Mouse (Mus musculus): ENCODE results near the gene Abhd18. TPM values are rescaled to one million over a fixed set of nuclear protein-coding genes. Genes with fewer than 3 reads are reported as not detected.
"Not testable (repeated sequence)": the region's sequence is repeated elsewhere in the genome, so short reads cannot be mapped to it uniquely, and the experiment has no call there.

Abhd18 gene
- polyA plus RNA-seq (2015; fragmentation: Nextera tagmentation; extraction: Ambion mirVana): 15.9 and 17.5 TPM in 2 replicates

DNA sequence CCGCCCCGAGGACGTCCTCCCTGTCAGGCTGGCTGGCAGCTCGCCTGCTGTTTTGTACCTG is at the start of gene Abhd18:
Gene Abhd18, plus strand, starts transcription at position 14 of the 61 bp plus-strand sequence.
- H3K27me3 ChIP-seq (ENCODE audit: control insufficient read depth, insufficient read depth, low read depth, low read length); ATAC-seq; H3K9me3 ChIP-seq (replicated peaks; ENCODE audit: control insufficient read depth, low read length, poor library complexity, severe bottlenecking); H3K36me3 ChIP-seq (ENCODE audit: control insufficient read depth, insufficient read depth, low read length); H3K4me1 ChIP-seq (ENCODE audit: control insufficient read depth, insufficient read depth, low read length): not testable (repeated sequence)
- Histone ChIP-seq H3K4me2 (ENCODE audit: low read length) (peak within 1 kb of the TSS; percentile 63), H3K27ac (ENCODE audit: low read length) (peak within 1 kb of the TSS; percentile 85), H3K4me3 (ENCODE audit: low read depth, low read length) (peak within 1 kb of the TSS; percentile 56), H3K9ac (ENCODE audit: low read depth, low read length) (peak within 1 kb of the TSS; percentile 69)
- no CpG with 5 or more reads among the region's 4 CpGs for WGBS

DNA sequence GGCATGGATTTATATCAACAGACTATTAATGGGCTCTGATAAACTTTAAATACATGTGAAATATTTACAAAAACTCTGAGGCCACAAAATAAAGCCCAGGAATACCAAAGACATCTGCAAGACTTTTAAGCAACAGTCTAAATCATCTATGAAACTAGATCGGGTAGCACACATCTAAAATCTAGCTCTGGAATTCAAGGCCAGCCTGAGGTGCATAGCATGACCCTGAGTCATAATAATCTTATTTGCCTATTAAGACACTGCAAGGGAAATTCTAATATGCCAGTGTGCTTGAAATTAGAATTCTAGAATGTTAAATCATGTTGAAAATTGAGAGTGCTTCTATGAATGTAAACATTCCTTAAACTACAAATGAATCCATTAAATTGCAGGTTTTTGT is 48.7 kb upstream of the Abhd18 start:
- no peak overlapping the region for H3K27ac ChIP-seq (ENCODE audit: low read length)
- H3K4me2 ChIP-seq (ENCODE audit: low read length): no peak overlapping the region
- no peak overlapping the region for H3K9ac ChIP-seq (ENCODE audit: low read depth, low read length)
- WGBS: 82% methylated on average over 1 of the region's 1 CpGs
- H3K4me1 ChIP-seq (ENCODE audit: control insufficient read depth, insufficient read depth, low read length): peaks cover 10% of the 10 kb centered on the region
- H3K4me3 ChIP-seq (ENCODE audit: low read depth, low read length): no peak overlapping the region
- H3K27me3 ChIP-seq (ENCODE audit: control insufficient read depth, insufficient read depth, low read depth, low read length): no peaks in the 10 kb centered on the region
- peaks cover 4% of the 10 kb centered on the region; the same call in 1 of the 2 replicates for H3K36me3 ChIP-seq (ENCODE audit: control insufficient read depth, insufficient read depth, low read length)
- no peaks in the 10 kb centered on the region for H3K9me3 ChIP-seq (replicated peaks; ENCODE audit: control insufficient read depth, low read length, poor library complexity, severe bottlenecking)
- ATAC-seq: no peak

DNA sequence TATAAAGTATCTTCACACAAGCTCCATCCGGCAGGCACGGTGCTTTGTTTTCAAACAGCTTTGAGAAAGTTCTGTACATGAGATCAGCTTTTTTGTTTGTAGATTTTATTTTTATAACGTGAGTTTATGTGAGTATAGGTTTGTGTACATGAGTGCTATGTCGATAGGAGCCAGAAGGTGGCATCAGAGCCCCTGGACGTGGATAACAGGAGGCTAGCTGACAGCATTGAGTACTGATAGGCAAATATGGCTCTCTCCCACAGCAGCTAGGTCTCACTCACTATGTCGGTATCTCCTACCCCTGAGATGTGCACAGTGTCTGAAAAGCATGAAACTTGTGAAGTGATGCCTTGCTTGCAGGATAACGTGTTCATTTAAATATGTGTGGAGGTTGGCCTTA is 48.3 kb upstream of the Abhd18 start:
- 34% methylated on average over 7 of the region's 7 CpGs for WGBS
- Histone ChIP-seq H3K36me3 (ENCODE audit: control insufficient read depth, insufficient read depth, low read length) (0 out of 2 replicates have a peak, but pooled peaks cover under 1% of the 10 kb centered on the region), H3K4me3 (ENCODE audit: low read depth, low read length) (no peak overlapping the region), H3K4me1 (ENCODE audit: control insufficient read depth, insufficient read depth, low read length) (peaks cover 10% of the 10 kb centered on the region), H3K27me3 (ENCODE audit: control insufficient read depth, insufficient read depth, low read depth, low read length) (no peaks in the 10 kb centered on the region), H3K9me3 (replicated peaks; ENCODE audit: control insufficient read depth, low read length, poor library complexity, severe bottlenecking) (no peaks in the 10 kb centered on the region), H3K4me2 (ENCODE audit: low read length) (no peak overlapping the region), H3K9ac (ENCODE audit: low read depth, low read length) (no peak overlapping the region), H3K27ac (ENCODE audit: low read length) (no peak overlapping the region)
- ATAC-seq: no peak

DNA sequence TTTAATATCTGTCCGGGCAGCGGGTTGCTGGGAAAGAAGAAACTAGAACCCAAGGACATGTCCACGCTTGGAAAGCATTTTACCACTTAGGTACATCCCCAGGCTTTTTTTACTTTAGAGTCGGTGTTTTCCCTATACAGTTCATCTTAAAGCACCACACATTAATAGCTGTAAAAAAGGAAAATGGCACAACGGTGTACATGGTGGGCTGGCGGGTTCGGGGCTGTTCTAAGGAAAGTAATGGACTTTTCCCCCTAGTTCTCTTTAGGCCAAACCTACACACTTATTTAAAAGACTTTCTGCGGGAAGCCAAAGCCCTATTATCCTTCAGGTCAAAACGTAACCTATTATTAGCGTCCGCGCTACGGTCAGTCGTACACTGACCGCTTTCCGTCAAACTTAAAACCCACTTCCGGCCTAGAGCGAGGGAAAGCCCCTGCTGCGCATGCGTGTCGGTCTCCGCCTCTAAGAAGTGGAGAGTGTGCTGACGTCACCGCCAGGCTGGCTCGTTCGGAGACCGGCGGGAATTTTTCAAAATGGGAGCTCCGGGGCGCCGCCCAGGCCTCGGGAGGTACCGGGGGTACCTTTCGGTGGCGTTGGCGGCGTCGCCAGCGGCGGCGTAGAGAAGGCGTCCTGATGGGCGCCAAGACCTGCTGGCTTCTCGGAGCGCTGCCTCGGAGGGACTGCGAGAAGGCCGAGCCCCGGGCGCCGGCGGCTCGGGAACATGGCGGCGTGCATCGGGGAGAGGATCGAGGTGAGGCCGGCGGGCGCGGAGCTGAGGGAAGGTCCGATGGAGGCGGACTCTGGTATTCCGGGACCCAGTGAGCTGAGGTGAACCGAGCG is 47.0 kb upstream of the Abhd18 start, which contains the start of gene Plk4:
Gene Plk4, plus strand, starts transcription at position 490 of the 843 bp plus-strand sequence.
- peak within 1 kb of the TSS; percentile 99 for H3K4me2 ChIP-seq (ENCODE audit: low read length)
- H3K36me3 ChIP-seq (ENCODE audit: control insufficient read depth, insufficient read depth, low read length): no peaks in the 10 kb centered on the region
- WGBS: 2% methylated on average over 66 of the region's 66 CpGs
- peak within 1 kb of the TSS; percentile 47 for H3K27ac ChIP-seq (ENCODE audit: low read length)
- H3K9me3 ChIP-seq (replicated peaks; ENCODE audit: control insufficient read depth, low read length, poor library complexity, severe bottlenecking): no peaks in the 10 kb centered on the region
- peaks cover 10% of the 10 kb centered on the region for H3K4me1 ChIP-seq (ENCODE audit: control insufficient read depth, insufficient read depth, low read length)
- ATAC-seq: peak; percentile 98
- peak within 1 kb of the TSS; percentile 93 for H3K4me3 ChIP-seq (ENCODE audit: low read depth, low read length)
- no peaks in the 10 kb centered on the region for H3K27me3 ChIP-seq (ENCODE audit: control insufficient read depth, insufficient read depth, low read depth, low read length)
- peak within 1 kb of the TSS; percentile 86 for H3K9ac ChIP-seq (ENCODE audit: low read depth, low read length)

DNA sequence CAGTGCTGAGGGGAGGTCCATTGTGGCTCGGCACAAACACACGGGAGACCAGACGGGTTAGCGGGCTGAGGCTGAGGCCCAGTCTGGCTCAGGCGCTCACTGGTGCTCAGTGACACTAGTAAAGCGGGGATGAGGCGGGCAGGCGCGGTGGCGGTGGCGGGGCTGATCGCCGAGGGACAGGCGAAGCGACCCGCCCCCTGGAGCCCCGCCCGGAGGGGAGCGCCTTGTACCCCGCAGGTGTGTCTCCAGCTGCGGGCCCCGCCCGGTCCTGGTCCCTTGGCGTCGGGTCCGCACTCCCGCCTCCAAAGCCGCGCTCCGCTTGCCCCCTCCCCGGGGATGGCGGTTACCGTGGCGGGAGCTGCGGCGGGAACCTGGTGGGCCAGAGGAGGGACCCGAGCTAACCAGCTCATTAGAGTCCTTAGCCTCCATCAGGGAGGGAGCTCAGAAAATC is 46.4 kb upstream of the Abhd18 start:
- Histone ChIP-seq H3K4me3 (ENCODE audit: low read depth, low read length) (peak overlapping the region; percentile 93), H3K27ac (ENCODE audit: low read length) (peak overlapping the region; percentile 47; the same call in 1 of the 2 replicates), H3K9me3 (replicated peaks; ENCODE audit: control insufficient read depth, low read length, poor library complexity, severe bottlenecking) (no peaks in the 10 kb centered on the region), H3K36me3 (ENCODE audit: control insufficient read depth, insufficient read depth, low read length) (peaks cover 4% of the 10 kb centered on the region), H3K4me2 (ENCODE audit: low read length) (peak overlapping the region; percentile 99), H3K27me3 (ENCODE audit: control insufficient read depth, insufficient read depth, low read depth, low read length) (no peaks in the 10 kb centered on the region), H3K9ac (ENCODE audit: low read depth, low read length) (peak overlapping the region; percentile 86), H3K4me1 (ENCODE audit: control insufficient read depth, insufficient read depth, low read length) (peaks cover 10% of the 10 kb centered on the region)
- 0% methylated on average over 30 of the region's 37 CpGs for WGBS
- peak; percentile 91 for ATAC-seq

DNA sequence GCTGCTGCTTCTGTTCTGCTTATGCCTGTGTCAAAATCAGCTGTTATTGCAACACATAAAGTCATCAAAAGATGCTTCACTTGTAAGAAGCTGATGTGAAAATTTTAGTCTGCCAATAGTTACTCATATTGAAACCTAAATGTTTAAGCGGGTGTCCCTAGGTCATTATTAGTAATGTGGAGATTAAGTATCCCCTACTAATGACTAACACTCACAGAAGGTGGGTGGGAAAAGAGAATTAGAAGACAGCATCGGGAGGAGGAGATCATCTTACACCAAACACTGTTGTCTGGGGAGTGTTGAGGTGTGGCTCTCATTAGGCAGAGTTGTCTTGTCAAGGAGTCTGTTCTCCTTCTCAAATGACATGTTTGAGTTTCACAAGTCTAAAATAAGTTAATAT is 39.9 kb upstream of the Abhd18 start:
- Histone ChIP-seq H3K36me3 (ENCODE audit: control insufficient read depth, insufficient read depth, low read length) (peaks cover 10% of the 10 kb centered on the region), H3K9me3 (replicated peaks; ENCODE audit: control insufficient read depth, low read length, poor library complexity, severe bottlenecking) (no peaks in the 10 kb centered on the region), H3K27ac (ENCODE audit: low read length) (no peak overlapping the region), H3K4me1 (ENCODE audit: control insufficient read depth, insufficient read depth, low read length) (no peaks in the 10 kb centered on the region), H3K4me3 (ENCODE audit: low read depth, low read length) (no peak overlapping the region), H3K9ac (ENCODE audit: low read depth, low read length) (no peak overlapping the region), H3K27me3 (ENCODE audit: control insufficient read depth, insufficient read depth, low read depth, low read length) (no peaks in the 10 kb centered on the region), H3K4me2 (ENCODE audit: low read length) (no peak overlapping the region)
- ATAC-seq: no peak
- 75% methylated on average over 2 of the region's 2 CpGs for WGBS

DNA sequence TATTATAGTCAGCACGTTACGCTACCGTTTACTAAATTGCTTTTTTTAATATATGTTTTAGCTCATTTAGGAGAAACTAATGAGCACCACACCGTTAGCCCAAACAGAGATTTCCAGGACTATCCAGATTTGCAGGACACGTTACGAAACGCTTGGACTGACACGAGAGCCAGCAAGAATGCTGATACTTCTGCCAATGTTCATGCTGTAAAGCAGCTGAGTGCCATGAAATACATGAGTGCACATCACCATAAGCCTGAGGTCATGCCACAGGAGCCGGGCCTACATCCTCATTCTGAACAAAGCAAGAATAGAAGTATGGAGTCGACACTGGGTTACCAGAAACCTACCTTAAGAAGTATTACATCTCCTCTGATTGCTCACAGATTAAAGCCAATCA is 38.1 kb upstream of the Abhd18 start:
- Histone ChIP-seq H3K27me3 (ENCODE audit: control insufficient read depth, insufficient read depth, low read depth, low read length) (no peaks in the 10 kb centered on the region), H3K9ac (ENCODE audit: low read depth, low read length) (no peak overlapping the region), H3K4me3 (ENCODE audit: low read depth, low read length) (no peak overlapping the region), H3K4me1 (ENCODE audit: control insufficient read depth, insufficient read depth, low read length) (no peaks in the 10 kb centered on the region), H3K36me3 (ENCODE audit: control insufficient read depth, insufficient read depth, low read length) (peaks cover 12% of the 10 kb centered on the region), H3K9me3 (replicated peaks; ENCODE audit: control insufficient read depth, low read length, poor library complexity, severe bottlenecking) (no peaks in the 10 kb centered on the region), H3K4me2 (ENCODE audit: low read length) (no peak overlapping the region), H3K27ac (ENCODE audit: low read length) (no peak overlapping the region)
- WGBS: 93% methylated on average over 10 of the region's 10 CpGs
- ATAC-seq: no peak

DNA sequence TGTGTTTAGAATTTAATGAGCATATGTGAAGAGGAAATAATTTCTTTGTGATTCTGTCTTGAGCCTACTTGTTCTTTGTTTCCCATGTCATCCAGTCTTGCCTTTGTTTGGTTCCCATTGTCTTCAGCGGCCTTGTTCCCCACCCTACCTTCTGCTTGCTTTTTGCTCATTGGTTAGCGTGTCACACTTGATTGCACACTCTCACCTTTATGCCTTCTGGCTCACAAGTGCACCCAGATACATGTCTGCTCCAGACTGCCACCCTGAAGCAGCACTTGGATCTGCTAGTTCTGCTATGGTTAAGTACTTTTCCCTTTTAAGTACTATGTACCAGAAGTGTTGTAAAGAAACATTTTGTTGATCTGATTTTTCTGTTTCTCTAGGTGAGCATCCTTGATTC is 36.9 kb upstream of the Abhd18 start:
- no peaks in the 10 kb centered on the region for H3K9me3 ChIP-seq (replicated peaks; ENCODE audit: control insufficient read depth, low read length, poor library complexity, severe bottlenecking)
- H3K27ac ChIP-seq (ENCODE audit: low read length): no peak overlapping the region
- peaks cover 12% of the 10 kb centered on the region for H3K36me3 ChIP-seq (ENCODE audit: control insufficient read depth, insufficient read depth, low read length)
- H3K4me2 ChIP-seq (ENCODE audit: low read length): no peak overlapping the region
- 55% methylated on average over 2 of the region's 2 CpGs for WGBS
- H3K27me3 ChIP-seq (ENCODE audit: control insufficient read depth, insufficient read depth, low read depth, low read length): no peaks in the 10 kb centered on the region
- no peaks in the 10 kb centered on the region for H3K4me1 ChIP-seq (ENCODE audit: control insufficient read depth, insufficient read depth, low read length)
- no peak overlapping the region for H3K4me3 ChIP-seq (ENCODE audit: low read depth, low read length)
- H3K9ac ChIP-seq (ENCODE audit: low read depth, low read length): no peak overlapping the region
- no peak for ATAC-seq

DNA sequence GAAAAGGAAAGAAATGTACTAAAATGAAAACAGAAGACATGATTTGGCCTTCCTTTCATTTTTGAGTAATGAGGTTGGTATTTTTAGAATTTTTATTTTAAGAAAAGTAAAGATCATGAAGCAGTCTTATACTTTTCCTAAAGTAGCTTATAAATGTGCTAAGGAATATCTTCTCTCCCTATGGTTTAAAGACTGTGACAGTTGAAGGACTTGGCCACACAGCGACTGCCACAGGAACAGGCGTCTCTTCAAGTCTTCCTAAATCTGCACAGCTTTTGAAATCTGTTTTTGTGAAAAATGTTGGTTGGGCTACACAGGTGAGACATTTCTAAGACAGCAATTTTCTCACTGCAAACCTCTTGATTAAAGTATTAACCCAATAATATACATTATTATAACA is 33.5 kb upstream of the Abhd18 start:
- peaks cover 7% of the 10 kb centered on the region; the same call in 1 of the 2 replicates for H3K36me3 ChIP-seq (ENCODE audit: control insufficient read depth, insufficient read depth, low read length)

More for the DNA sequence above, 33.5 kb upstream of the Abhd18 start:
- ATAC-seq: no peak
- Histone ChIP-seq H3K4me2 (ENCODE audit: low read length) (no peak overlapping the region), H3K4me1 (ENCODE audit: control insufficient read depth, insufficient read depth, low read length) (no peaks in the 10 kb centered on the region), H3K9me3 (replicated peaks; ENCODE audit: control insufficient read depth, low read length, poor library complexity, severe bottlenecking) (no peaks in the 10 kb centered on the region), H3K4me3 (ENCODE audit: low read depth, low read length) (no peak overlapping the region), H3K27me3 (ENCODE audit: control insufficient read depth, insufficient read depth, low read depth, low read length) (no peaks in the 10 kb centered on the region), H3K9ac (ENCODE audit: low read depth, low read length) (no peak overlapping the region), H3K27ac (ENCODE audit: low read length) (no peak overlapping the region)
- 93% methylated on average over 2 of the region's 2 CpGs for WGBS
